Mouse (Mus musculus) embryonic facial prominence, embryonic 12.5 days (tissue): ENCODE measurements at regions not wholly inside any gene's neighbourhood (a gene's known extent, or its start where the extent isn't known, plus 50 kb on each side); places are given as distances from the start of the nearest gene placed in this dataset.

Experiments used
- ATAC-seq: fragments of 200-750 bp; cut with Nextera tagmentation; 2 replicates; pipeline ENCODE4 v1.8.0; 2017; ENCODE audit not compliant: insufficient number of reproducible peaks, insufficient read depth, low FRiP score, low TSS enrichment
- H3K27ac ChIP-seq: fragments of 300-500 bp; sonication (generic); 2 replicates; pipeline ENCODE4 v1.5.1; 2016; ENCODE audit warnings: mild to moderate bottlenecking
- H3K27me3 ChIP-seq: fragments of 300-500 bp; sonication (generic); 2 replicates; pipeline ENCODE4 v1.6.1; 2016; ENCODE audit warnings: mild to moderate bottlenecking, moderate library complexity
- H3K36me3 ChIP-seq: fragments of 300-500 bp; sonication (generic); 2 replicates; pipeline ENCODE4 v1.6.1; 2016; ENCODE audit warnings: mild to moderate bottlenecking
- H3K4me1 ChIP-seq: fragments of 300-500 bp; sonication (generic); 2 replicates; pipeline ENCODE4 v1.6.1; 2016
- H3K4me2 ChIP-seq: fragments of 300-500 bp; sonication (generic); replicated peaks from 2 replicates; pipeline ENCODE4 v1.6.1; 2016; ENCODE audit warnings: mild to moderate bottlenecking, moderate library complexity
- H3K4me3 ChIP-seq: fragments of 300-500 bp; sonication (generic); 2 replicates; pipeline ENCODE4 v1.5.1; 2016; ENCODE audit warnings: mild to moderate bottlenecking
- H3K9ac ChIP-seq: fragments of 300-500 bp; sonication (generic); 2 replicates; pipeline ENCODE4 v1.6.1; 2016; ENCODE audit warnings: mild to moderate bottlenecking, moderate library complexity
- H3K9me3 ChIP-seq: fragments of 300-500 bp; sonication (generic); 2 replicates; pipeline ENCODE4 v1.6.1; 2016; ENCODE audit warnings: mild to moderate bottlenecking, moderate library complexity
- WGBS: fragments of 180-500 bp; shearing (Covaris S2); methylation state at CpG from one replicate; pipeline ENCODE4 v1.1.7; 2016; 5-methylcytosine and 5-hydroxymethylcytosine counted together

DNA sequence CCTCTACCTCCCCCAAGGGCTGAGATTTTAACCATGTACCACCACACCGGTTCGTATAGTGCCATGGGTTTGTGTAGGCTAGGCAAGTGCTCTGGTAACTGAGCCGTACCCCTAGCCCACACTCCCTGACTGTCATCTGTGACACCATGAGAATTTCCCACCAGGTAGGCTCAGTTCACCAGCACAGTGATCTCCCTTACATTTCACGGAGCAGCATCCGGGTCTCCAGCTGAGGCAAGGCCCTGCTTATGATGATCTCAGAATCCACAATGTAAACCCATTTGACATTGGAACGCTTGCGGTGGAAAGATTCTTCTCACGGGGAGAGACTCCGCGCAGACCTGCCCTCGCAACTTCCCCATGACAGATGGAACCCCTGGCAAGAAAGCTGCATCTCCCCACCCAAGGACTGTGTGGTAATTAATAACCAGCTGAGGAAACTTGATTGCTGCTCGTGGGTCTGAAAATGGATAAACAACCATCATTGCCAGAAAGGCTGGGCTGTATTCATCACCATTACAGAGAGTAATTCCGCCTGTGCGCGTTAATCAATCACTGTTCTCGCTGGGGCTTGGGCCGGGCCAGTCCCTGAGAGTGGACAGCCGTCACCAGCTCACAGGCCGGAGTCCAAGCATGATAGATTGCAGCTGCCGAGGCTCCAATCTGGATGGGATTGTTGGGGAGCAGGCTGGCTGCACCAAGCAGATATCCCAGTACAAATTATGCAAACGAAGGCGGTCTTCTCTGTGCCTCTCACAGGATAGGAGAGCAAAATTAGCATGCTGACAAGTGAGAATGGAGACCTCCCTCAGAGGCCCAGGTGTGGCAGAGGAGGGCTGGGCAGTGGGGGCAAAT lies 492.3 kb downstream of the Fam19a5 start:
- Histone ChIP-seq H3K36me3 (no peaks in the 10 kb centered on the region), H3K4me2 (no peak overlapping the region), H3K9ac (no peak overlapping the region), H3K27ac (no peak overlapping the region), H3K27me3 (no peaks in the 10 kb centered on the region), H3K9me3 (no peaks in the 10 kb centered on the region), H3K4me3 (no peak overlapping the region), H3K4me1 (no peaks in the 10 kb centered on the region)
- ATAC-seq = no peak
- 71% methylated on average over 22 of the region's 22 CpGs for WGBS

DNA sequence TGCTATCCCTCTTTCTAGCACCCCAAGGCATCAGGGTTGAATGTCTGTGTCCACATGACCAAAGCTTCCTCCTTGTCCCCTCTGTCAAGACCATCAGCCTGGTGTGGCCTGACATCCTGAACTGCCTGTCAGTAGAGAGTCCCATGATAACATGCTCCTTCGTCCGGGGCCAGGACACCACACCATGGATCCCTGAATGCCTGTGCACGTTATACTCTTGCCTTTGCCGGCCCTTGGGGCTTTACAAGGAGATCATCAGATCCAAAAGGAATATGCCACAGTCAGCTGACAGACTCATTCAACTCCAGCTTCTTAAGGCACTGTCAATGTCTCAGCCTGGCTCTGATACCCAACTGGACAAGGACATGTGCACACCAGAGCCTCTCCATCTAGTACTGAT lies 493.5 kb downstream of the Fam19a5 start:
- Histone ChIP-seq H3K9ac (no peak overlapping the region), H3K27ac (no peak overlapping the region), H3K4me2 (no peak overlapping the region), H3K36me3 (no peaks in the 10 kb centered on the region), H3K4me3 (no peak overlapping the region), H3K9me3 (no peaks in the 10 kb centered on the region), H3K4me1 (no peaks in the 10 kb centered on the region), H3K27me3 (no peaks in the 10 kb centered on the region)
- ATAC-seq = no peak
- 90% methylated on average over 4 of the region's 4 CpGs for WGBS

DNA sequence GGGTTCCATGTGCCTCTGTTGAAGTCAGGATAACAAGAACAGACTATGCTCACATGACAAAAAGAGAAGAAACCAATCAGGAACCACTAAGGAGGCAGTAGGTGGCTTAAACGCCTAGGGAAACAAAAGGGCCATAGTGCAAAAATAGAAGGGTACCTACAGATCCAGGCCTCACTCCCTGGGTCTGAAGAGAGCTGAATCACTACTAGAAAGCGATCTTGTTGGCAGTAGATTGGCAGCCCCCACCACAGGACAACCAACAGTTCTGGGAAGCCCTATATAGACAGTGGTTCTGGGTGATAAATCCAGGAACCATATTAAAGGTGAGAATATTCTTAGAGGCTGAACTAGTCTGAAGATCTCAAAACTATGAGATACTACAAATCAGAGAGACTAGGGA lies 498.7 kb downstream of the Fam19a5 start:
- 72% methylated on average over 2 of the region's 2 CpGs for WGBS
- H3K9ac ChIP-seq = no peak overlapping the region
- no peaks in the 10 kb centered on the region for H3K36me3 ChIP-seq
- no peaks in the 10 kb centered on the region for H3K27me3 ChIP-seq
- no peak overlapping the region for H3K27ac ChIP-seq
- ATAC-seq = no peak
- H3K4me3 ChIP-seq = no peak overlapping the region
- H3K4me2 ChIP-seq = no peak overlapping the region
- H3K4me1 ChIP-seq = no peaks in the 10 kb centered on the region
- no peaks in the 10 kb centered on the region for H3K9me3 ChIP-seq

DNA sequence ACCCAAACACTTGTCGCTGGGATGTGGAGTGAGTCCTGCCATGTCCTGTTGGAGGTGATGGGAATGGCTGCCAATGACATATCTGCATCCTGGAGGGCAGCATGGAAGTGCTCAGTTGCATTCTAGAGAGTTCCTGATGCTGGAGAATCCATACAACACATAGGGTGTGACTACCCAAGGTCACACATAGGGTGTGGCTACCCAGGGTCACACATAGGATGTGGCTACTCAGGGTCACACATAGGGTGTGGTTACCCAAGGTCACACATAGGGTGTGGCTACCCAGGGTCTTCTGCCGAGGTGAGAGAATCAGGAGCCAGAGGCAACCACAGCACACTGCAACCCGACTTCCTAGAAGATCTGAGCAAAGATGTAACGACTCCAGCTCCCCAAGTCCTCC lies 514.0 kb downstream of the Fam19a5 start:
- ATAC-seq = no peak
- Histone ChIP-seq H3K4me3 (no peak overlapping the region), H3K27ac (no peak overlapping the region), H3K36me3 (no peaks in the 10 kb centered on the region), H3K4me2 (no peak overlapping the region), H3K4me1 (no peaks in the 10 kb centered on the region), H3K9me3 (no peaks in the 10 kb centered on the region), H3K9ac (no peak overlapping the region), H3K27me3 (no peaks in the 10 kb centered on the region)
- WGBS = 62% methylated on average over 4 of the region's 4 CpGs

DNA sequence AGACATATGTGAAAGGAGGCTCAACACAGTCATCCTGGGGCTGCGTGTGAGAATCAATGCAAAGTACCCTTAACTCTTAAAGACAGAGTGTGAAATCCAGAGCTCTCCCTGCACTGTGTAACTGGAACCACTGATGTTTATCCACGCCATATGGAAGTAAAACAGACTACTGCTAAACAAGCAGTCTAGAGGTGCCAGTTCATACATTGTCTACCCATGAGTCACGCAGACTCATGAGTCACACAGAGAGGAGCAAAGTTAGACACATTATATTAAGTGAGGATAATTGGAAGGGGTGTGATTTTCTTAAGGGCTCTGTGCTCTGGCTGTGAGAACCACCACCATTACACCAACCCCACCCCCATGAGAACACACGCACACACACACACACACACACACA lies 516.8 kb downstream of the Fam19a5 start:
- ATAC-seq = no peak
- 76% methylated on average over 4 of the region's 4 CpGs for WGBS
- Histone ChIP-seq H3K4me1 (no peaks in the 10 kb centered on the region), H3K4me3 (no peak overlapping the region), H3K27me3 (no peaks in the 10 kb centered on the region), H3K27ac (no peak overlapping the region), H3K36me3 (no peaks in the 10 kb centered on the region), H3K9ac (no peak overlapping the region), H3K4me2 (no peak overlapping the region), H3K9me3 (no peaks in the 10 kb centered on the region)

DNA sequence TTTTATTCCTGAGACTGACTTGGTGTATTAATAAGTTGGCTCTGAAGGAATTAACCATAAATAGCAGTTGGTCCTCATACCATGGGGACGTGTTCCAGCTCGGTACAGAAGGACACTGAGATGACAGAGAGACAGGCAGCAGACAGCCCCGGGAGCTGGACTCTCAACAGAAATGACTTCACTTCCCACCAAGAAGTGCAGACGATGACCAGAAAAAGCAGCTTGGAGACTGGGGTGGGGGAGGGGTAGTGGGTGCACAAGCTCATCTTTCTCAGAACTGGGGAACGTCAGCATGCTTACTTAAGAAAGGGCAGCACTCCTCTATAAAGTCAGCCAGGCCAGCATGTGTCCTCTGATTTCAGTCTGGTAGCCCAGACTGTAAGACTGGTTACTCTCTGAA lies 518.9 kb downstream of the Fam19a5 start:
- WGBS = 70% methylated on average over 5 of the region's 5 CpGs
- no peaks in the 10 kb centered on the region for H3K27me3 ChIP-seq
- H3K4me2 ChIP-seq = no peak overlapping the region
- no peak overlapping the region for H3K27ac ChIP-seq
- H3K4me3 ChIP-seq = no peak overlapping the region
- no peaks in the 10 kb centered on the region for H3K9me3 ChIP-seq
- no peak overlapping the region for H3K9ac ChIP-seq
- no peaks in the 10 kb centered on the region for H3K4me1 ChIP-seq
- ATAC-seq = no peak
- H3K36me3 ChIP-seq = no peaks in the 10 kb centered on the region

DNA sequence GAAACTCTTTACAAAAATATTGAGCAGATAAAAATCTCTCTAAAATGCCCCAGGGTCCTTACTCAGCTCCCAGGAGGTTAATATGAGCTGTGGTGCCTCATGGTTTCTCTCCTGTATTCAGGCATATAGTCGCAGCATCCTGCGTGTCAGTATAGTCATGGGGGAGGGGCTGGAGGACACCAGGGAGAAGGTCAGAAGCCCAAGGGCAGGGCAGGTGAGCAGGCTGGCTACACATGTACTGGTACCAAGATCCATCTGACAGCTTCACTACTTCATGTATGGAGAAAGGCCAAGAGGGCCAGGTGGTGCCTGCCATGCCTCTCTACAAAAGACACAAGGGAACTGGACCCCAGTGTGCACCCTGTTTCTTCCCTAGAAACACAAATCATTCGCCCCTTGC lies 524.4 kb downstream of the Fam19a5 start:
- Histone ChIP-seq H3K4me2 (no peak overlapping the region), H3K4me3 (no peak overlapping the region), H3K9me3 (no peaks in the 10 kb centered on the region), H3K9ac (no peak overlapping the region), H3K27me3 (no peaks in the 10 kb centered on the region), H3K36me3 (no peaks in the 10 kb centered on the region), H3K4me1 (no peaks in the 10 kb centered on the region), H3K27ac (no peak overlapping the region)
- no peak for ATAC-seq
- 67% methylated on average over 3 of the region's 3 CpGs for WGBS

DNA sequence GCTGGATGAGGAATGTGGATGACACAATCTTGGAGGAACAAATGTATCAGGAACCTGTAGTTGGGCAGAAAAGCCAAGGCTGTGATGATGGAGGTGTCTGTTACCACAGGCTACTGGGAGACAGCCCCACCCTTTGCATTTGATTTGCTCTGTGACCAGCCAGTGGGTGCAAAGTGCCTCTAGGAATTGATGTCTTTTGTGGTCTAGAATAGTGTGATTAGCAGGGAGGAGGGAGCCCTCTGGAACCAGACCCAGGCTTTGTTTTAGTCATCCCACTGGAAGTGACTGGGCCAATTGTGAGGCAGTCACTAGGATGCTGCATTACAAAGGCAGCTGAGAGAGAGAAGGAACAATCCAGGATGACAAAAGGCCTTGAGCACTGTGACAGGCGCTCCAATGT lies 527.4 kb upstream of the Zdhhc25 start:
- no peak overlapping the region for H3K4me2 ChIP-seq
- H3K4me1 ChIP-seq = no peaks in the 10 kb centered on the region
- no peak for ATAC-seq
- no peak overlapping the region for H3K4me3 ChIP-seq
- H3K36me3 ChIP-seq = no peaks in the 10 kb centered on the region
- H3K9me3 ChIP-seq = no peaks in the 10 kb centered on the region
- no peak overlapping the region for H3K9ac ChIP-seq
- no peaks in the 10 kb centered on the region for H3K27me3 ChIP-seq
- 48% methylated on average over 1 of the region's 1 CpGs for WGBS
- no peak overlapping the region for H3K27ac ChIP-seq

DNA sequence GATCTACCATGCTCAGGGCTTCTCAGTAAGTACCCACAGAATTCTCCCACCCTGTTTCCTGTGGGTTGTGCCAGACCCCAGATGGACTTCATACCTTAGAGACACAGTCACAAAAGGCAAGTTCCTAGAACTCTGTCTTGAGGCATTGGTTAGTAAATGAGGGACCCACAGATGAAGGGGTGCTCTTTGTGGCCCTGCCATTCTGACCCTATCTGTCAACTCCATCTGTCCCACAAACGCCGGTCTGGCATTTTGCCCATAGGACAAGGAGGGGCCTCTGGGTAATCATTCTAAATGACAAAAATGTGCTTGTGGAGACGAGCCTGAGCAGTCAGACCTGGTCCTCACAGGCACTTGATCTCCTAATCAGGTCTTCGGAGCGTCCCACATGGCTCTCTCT lies 516.2 kb upstream of the Zdhhc25 start:
- Histone ChIP-seq H3K27me3 (no peaks in the 10 kb centered on the region), H3K4me2 (no peak overlapping the region), H3K36me3 (no peaks in the 10 kb centered on the region), H3K27ac (no peak overlapping the region), H3K4me3 (no peak overlapping the region), H3K4me1 (no peaks in the 10 kb centered on the region), H3K9me3 (no peaks in the 10 kb centered on the region), H3K9ac (no peak overlapping the region)
- WGBS = 52% methylated on average over 5 of the region's 5 CpGs
- ATAC-seq = no peak

DNA sequence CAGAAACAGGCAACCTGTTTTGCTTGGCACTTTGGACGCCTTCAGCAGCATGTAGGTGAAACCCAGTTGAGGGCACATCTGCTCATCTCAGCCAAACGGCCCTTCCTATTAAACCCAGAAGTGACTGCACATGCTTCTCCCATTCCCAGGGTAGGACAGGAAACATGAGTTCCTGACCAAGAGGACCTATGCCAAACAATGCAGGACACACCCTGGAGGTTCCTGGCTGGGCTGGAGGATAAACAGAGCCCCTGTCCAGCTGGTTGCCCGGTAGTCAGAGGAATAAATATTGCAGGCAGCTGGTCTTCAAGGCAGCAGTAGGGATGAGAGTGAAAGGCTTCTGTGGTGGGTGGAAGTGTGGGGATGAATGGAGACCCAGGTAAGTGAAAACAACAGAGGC lies 514.5 kb upstream of the Zdhhc25 start:
- Histone ChIP-seq H3K27ac (no peak overlapping the region), H3K36me3 (no peaks in the 10 kb centered on the region), H3K4me2 (no peak overlapping the region), H3K4me3 (no peak overlapping the region), H3K9ac (no peak overlapping the region), H3K27me3 (no peaks in the 10 kb centered on the region), H3K9me3 (no peaks in the 10 kb centered on the region), H3K4me1 (no peaks in the 10 kb centered on the region)
- 68% methylated on average over 3 of the region's 3 CpGs for WGBS
- no peak for ATAC-seq

DNA sequence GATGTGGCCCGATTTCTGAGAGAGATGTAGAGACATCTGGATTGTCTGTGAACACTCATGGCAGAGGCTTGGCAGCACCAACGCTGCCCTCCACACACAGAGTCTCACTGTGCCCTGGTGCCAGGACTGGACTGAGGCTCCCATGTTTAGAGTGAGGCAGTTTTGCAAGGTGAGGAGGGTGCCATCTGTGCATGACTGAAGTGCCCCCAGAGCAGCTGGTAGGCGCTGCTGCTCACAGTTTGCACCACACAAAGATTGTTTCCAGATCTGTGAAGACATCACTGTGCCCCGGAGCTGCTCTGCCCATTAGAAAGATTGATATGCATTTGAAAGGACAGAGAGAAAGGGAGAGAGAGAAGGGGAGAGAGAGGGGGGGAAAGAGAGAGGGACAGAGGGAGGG lies 510.6 kb upstream of the Zdhhc25 start:
- Histone ChIP-seq H3K4me2 (no peak overlapping the region), H3K9me3 (0 out of 2 replicates have a peak, but pooled peaks cover 8% of the 10 kb centered on the region), H3K27me3 (no peaks in the 10 kb centered on the region), H3K36me3 (no peaks in the 10 kb centered on the region), H3K4me3 (no peak overlapping the region), H3K4me1 (no peaks in the 10 kb centered on the region), H3K27ac (no peak overlapping the region), H3K9ac (no peak overlapping the region)
- WGBS = 58% methylated on average over 4 of the region's 4 CpGs
- ATAC-seq = no peak

DNA sequence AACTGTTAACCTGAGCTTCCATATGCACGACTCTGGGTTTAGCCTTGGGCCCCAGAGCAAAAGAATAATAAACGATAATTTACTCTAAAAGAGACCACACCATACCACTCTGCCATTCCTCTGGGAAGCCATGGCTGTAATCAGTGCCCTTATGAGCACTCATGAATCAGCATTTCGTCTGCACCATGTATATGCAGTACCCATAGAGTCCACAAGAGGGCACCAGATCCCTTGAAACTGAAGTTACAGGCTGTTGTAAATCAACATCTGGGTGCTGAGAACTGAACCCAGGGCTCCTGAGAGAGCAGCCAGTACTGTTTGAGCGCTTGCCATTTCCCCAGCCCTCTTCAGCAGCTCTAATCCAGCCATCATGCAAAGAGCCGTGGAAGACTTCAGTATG lies 508.7 kb upstream of the Zdhhc25 start:
- Histone ChIP-seq H3K4me1 (no peaks in the 10 kb centered on the region), H3K9me3 (0 out of 2 replicates have a peak, but pooled peaks cover 8% of the 10 kb centered on the region), H3K4me3 (no peak overlapping the region), H3K36me3 (no peaks in the 10 kb centered on the region), H3K9ac (no peak overlapping the region), H3K27me3 (no peaks in the 10 kb centered on the region), H3K4me2 (no peak overlapping the region), H3K27ac (no peak overlapping the region)
- WGBS = 89% methylated on average over 5 of the region's 5 CpGs
- ATAC-seq = no peak
